In the genomic region with DNA sequence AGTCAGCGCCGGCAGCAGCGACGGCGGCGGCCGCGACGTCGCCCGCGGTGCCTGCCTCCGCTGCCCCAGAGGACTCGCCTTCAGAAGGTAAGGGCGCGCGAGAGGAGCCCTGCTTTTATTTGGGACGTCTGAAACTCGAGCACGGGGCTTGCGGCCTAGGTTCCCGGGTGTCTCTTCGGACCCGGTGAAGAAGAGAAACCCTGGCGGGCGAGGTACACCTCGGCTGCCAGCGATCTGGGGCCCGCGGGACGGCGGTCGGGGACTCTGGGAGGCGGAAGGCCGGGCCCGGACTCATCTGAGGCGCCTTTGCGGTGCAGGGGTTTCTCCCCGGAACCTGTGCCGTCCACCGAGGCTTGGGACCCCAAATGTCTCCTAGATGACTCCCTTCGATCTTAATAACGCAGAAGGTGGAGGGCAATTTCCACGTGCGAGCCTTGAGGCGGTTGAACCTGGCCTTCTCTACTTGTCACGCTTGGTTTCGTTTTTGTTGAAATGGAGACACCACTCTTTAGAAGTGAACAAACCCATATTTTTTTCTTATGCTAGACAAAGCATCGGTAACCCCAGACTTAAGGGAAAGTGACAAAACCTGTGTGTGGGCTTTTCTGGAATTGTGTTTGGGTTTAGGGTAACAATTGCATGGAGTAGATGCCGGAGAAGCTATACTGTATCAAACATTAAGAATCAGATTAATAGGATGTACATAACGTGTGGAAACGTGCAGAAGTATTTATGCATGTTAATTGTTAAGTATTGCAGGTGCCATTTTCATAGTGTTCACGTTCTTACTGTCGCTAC, we compare ENCODE assay signal across 8 mouse cellular contexts. TPM values are rescaled to one million over a fixed set of nuclear protein-coding genes. Genes with fewer than 3 reads are reported as not detected.
DNase-seq lines count a peak whose midpoint lies in the region; ATAC-seq and TF ChIP-seq lines count a peak whose summit lies in the region.

No protein-coding gene starts in this region.

- H3K9me3 ChIP-seq in kidney, embryonic 15.5 days (replicated peaks) = no peaks in the 10 kb centered on the region
- no peaks in the 10 kb centered on the region for H3K9me3 ChIP-seq in E14TG2a.4 (ENCODE audit: low read length)
- no peaks in the 10 kb centered on the region for H3K9me3 ChIP-seq in liver, embryonic 12.5 days (replicated peaks)
- H3K9me3 ChIP-seq in neural tube, embryonic 15.5 days (replicated peaks) = no peaks in the 10 kb centered on the region

- peak; percentile 67 for ATAC-seq in kidney, embryonic 15.5 days (replicated peaks; ENCODE audit: low FRiP score)
- ATAC-seq in liver, embryonic 12.5 days = peak; percentile 48
- peak; percentile 37 for ATAC-seq in neural tube, embryonic 15.5 days (ENCODE audit: low FRiP score)

- peaks cover 31% of the 10 kb centered on the region for H3K4me1 ChIP-seq in kidney, embryonic 15.5 days
- peaks cover 46% of the 10 kb centered on the region for H3K4me1 ChIP-seq in E14TG2a.4 (replicated peaks; ENCODE audit: low read depth, low read length)
- H3K4me1 ChIP-seq in liver, embryonic 12.5 days = peaks cover 42% of the 10 kb centered on the region
- H3K4me1 ChIP-seq in neural tube, embryonic 15.5 days = peaks cover 35% of the 10 kb centered on the region

- no peak for TF ChIP-seq CTCF in E14TG2a.4 (conservative IDR thresholded peaks at IDR 0.05; ENCODE audit: low read length)

- H3K9ac ChIP-seq in kidney, embryonic 15.5 days = peak overlapping the region; percentile 98
- H3K9ac ChIP-seq in liver, embryonic 12.5 days = peak overlapping the region; percentile 87
- peak overlapping the region; percentile 92 for H3K9ac ChIP-seq in neural tube, embryonic 15.5 days (replicated peaks)

- peaks cover 37% of the 10 kb centered on the region for H3K36me3 ChIP-seq in kidney, embryonic 15.5 days
- peaks cover 46% of the 10 kb centered on the region for H3K36me3 ChIP-seq in E14TG2a.4 (ENCODE audit: insufficient read depth, low read length)
- peaks cover 38% of the 10 kb centered on the region for H3K36me3 ChIP-seq in liver, embryonic 12.5 days
- H3K36me3 ChIP-seq in neural tube, embryonic 15.5 days = peaks cover 14% of the 10 kb centered on the region

- H3K4me2 ChIP-seq in kidney, embryonic 15.5 days = peak overlapping the region; percentile 69
- H3K4me2 ChIP-seq in liver, embryonic 12.5 days = peak overlapping the region; percentile 82
- H3K4me2 ChIP-seq in neural tube, embryonic 15.5 days = peak overlapping the region; percentile 66

- no peaks in the 10 kb centered on the region for H3K27me3 ChIP-seq in kidney, embryonic 15.5 days
- H3K27me3 ChIP-seq in E14TG2a.4 (ENCODE audit: insufficient read depth, low read length) = no peaks in the 10 kb centered on the region
- no peaks in the 10 kb centered on the region for H3K27me3 ChIP-seq in liver, embryonic 12.5 days (replicated peaks)
- H3K27me3 ChIP-seq in neural tube, embryonic 15.5 days (replicated peaks) = no peaks in the 10 kb centered on the region

- DNase-seq in kidney, adult 9 months = no peak
- DNase-seq in adrenal gland, postnatal 4 days (ENCODE audit: low spot score in 2 of 2) = peak; percentile 18 to 37
- peak; percentile 27 to 58 for DNase-seq in gastrocnemius, postnatal 4 days (ENCODE audit: low spot score in 2 of 2)
- no peak for DNase-seq in embryo, embryonic 10.5 days (ENCODE audit: low spot score)

- H3K4me3 ChIP-seq in kidney, embryonic 15.5 days (replicated peaks) = peak overlapping the region; percentile 98
- peak overlapping the region; percentile 98 for H3K4me3 ChIP-seq in E14TG2a.4 (replicated peaks; ENCODE audit: low read length)
- peak overlapping the region; percentile 93 for H3K4me3 ChIP-seq in liver, embryonic 12.5 days
- H3K4me3 ChIP-seq in neural tube, embryonic 15.5 days (replicated peaks) = peak overlapping the region; percentile 81

- WGBS in kidney, embryonic 15.5 days = under 1% methylated on average over 54 of the region's 54 CpGs
- under 1% methylated on average over 54 of the region's 54 CpGs for WGBS in liver, embryonic 12.5 days (ENCODE audit: insufficient replicate concordance)
- under 1% methylated on average over 54 of the region's 54 CpGs for WGBS in neural tube, embryonic 15.5 days

- H3K27ac ChIP-seq in kidney, embryonic 15.5 days = peak overlapping the region; percentile 98
- peak overlapping the region; percentile 96 for H3K27ac ChIP-seq in liver, embryonic 12.5 days
- H3K27ac ChIP-seq in neural tube, embryonic 15.5 days (replicated peaks) = peak overlapping the region; percentile 94

RNA-seq across cellular contexts. Expression of gene Fnbp4, which starts 0.8 kb away (rescaled TPM):
- 104 and 117 TPM in 2 replicates for polyA plus RNA-seq in kidney, embryonic 15.5 days (2015; fragmentation: Nextera tagmentation; extraction: Ambion mirVana)
- 100 to 1,000 TPM; 120 to 121 TPM for total RNA-seq in adrenal gland, postnatal 4 days (2021)
- total RNA-seq in gastrocnemius, postnatal 4 days (2021) = 10 to 100 TPM; 38.6 to 51.3 TPM
- polyA plus RNA-seq in liver, embryonic 12.5 days (2016; fragmentation: Nextera tagmentation; extraction: Ambion mirVana) = 62.9 and 67.1 TPM in 2 replicates
- 90.9 and 95.6 TPM in 2 replicates for polyA plus RNA-seq in neural tube, embryonic 15.5 days (2015; fragmentation: Nextera tagmentation; extraction: Ambion mirVana)

RNA-seq across cellular contexts. Expression of gene Agbl2, which starts 36.6 kb away (rescaled TPM):
- 0.76 and 0.84 TPM in 2 replicates for polyA plus RNA-seq in kidney, embryonic 15.5 days (2015; fragmentation: Nextera tagmentation; extraction: Ambion mirVana)
- total RNA-seq in adrenal gland, postnatal 4 days (2021) = 1 to 10 TPM; 1.3 to 2.1 TPM
- total RNA-seq in gastrocnemius, postnatal 4 days (2021) = under 1 TPM; 0.34 to 0.83 TPM
- 0.07 TPM in 2 replicates for polyA plus RNA-seq in liver, embryonic 12.5 days (2016; fragmentation: Nextera tagmentation; extraction: Ambion mirVana)
- polyA plus RNA-seq in neural tube, embryonic 15.5 days (2015; fragmentation: Nextera tagmentation; extraction: Ambion mirVana) = 0.14 and 0.18 TPM in 2 replicates

Comparison
In these comparisons a context has a peak if more than half of its experiments do, and no peak if none do; other contexts are left out.
1. DNase-seq: peak in adrenal gland, postnatal 4 days (2 of 2) and gastrocnemius, postnatal 4 days (2 of 2); none in kidney, adult 9 months (single experiment) and embryo, embryonic 10.5 days (single experiment).
2. Peak in every context shown above with its lines, with median percentiles within 50 percentile points of each other: ATAC-seq, H3K27ac ChIP-seq, H3K4me2 ChIP-seq, H3K4me3 ChIP-seq and H3K9ac ChIP-seq.